In genomic region chrX:85319193-85319592, GRCm38 (mm10) we compare ENCODE assay signal across 11 mouse cellular contexts.
DNase-seq lines count a peak whose midpoint lies in the region; ATAC-seq lines count a peak whose summit lies in the region.
"Had no signal": no experiment of that assay in that cellular context is flagged by ENCODE, and none has a peak within 500 bp of the region (broad histone marks: within the 10 kb centered on the region; RNA-seq: fewer than 3 reads in every experiment).

No protein-coding gene starts in this region.

- no peaks in the 10 kb centered on the region for H3K4me1 ChIP-seq in heart, embryonic 10.5 days
- H3K4me1 ChIP-seq in hindbrain, embryonic 16.5 days (ENCODE audit: control insufficient read depth, insufficient read depth, low read depth, low read length): no peaks in the 10 kb centered on the region

- no peak overlapping the region for H3K27ac ChIP-seq in heart, embryonic 10.5 days
- H3K27ac ChIP-seq in hindbrain, embryonic 16.5 days (ENCODE audit: low read depth, low read length): no peak overlapping the region
- H3K27ac ChIP-seq: liver, embryonic 14.5 days had no signal

- no peak overlapping the region for H3K4me3 ChIP-seq in heart, embryonic 10.5 days
- no peak overlapping the region for H3K4me3 ChIP-seq in hindbrain, embryonic 16.5 days (ENCODE audit: low read length)

- DNase-seq in heart, postnatal 10 days: peak; percentile 20 to 24
- DNase-seq in heart, embryonic 10.5 days (ENCODE audit: low spot score): no peak
- peak; percentile 8 for DNase-seq in lung, postnatal 10 days
- DNase-seq in lung, postnatal 25 days (ENCODE audit: low spot score): no peak
- DNase-seq in R1 (ENCODE audit: low read depth, low spot score): peak; percentile 2
- no peak for DNase-seq in spleen, postnatal 10 days (ENCODE audit: low spot score in 2 of 2)
- DNase-seq in ovary, postnatal 10 days (ENCODE audit: low spot score): no peak
- DNase-seq: adrenal gland, postnatal 25 days had no signal

- WGBS in heart, embryonic 10.5 days: 30% methylated on average over 1 of the region's 1 CpGs
- WGBS in hindbrain, embryonic 16.5 days: 33% methylated on average over 1 of the region's 1 CpGs

- H3K4me2 ChIP-seq in hindbrain, embryonic 16.5 days (ENCODE audit: low read length): no peak overlapping the region

- peak; percentile 63; the same call in 1 of the 2 replicates for ATAC-seq in hindbrain, embryonic 16.5 days
- ATAC-seq: intestine, embryonic 16.5 days had no signal

- intact Hi-C loops in heart, postnatal 10 days (cut with DNase I): loop anchor here (10.0 kb wide), 1 partner anchor 144 kb away; no protein-coding TSS in a partner anchor

- H3K36me3 ChIP-seq in heart, embryonic 10.5 days: no peaks in the 10 kb centered on the region
- no peaks in the 10 kb centered on the region for H3K36me3 ChIP-seq in hindbrain, embryonic 16.5 days (ENCODE audit: control insufficient read depth, insufficient read depth, low read length)

- no peak overlapping the region for H3K9ac ChIP-seq in hindbrain, embryonic 16.5 days (ENCODE audit: low read depth, low read length)
- H3K9ac ChIP-seq: liver, embryonic 14.5 days had no signal

- no peaks in the 10 kb centered on the region for H3K27me3 ChIP-seq in heart, embryonic 10.5 days (ENCODE audit: insufficient read depth, poor library complexity, severe bottlenecking)
- no peaks in the 10 kb centered on the region for H3K27me3 ChIP-seq in hindbrain, embryonic 16.5 days (replicated peaks; ENCODE audit: control insufficient read depth, insufficient read depth, low read length)

- no peaks in the 10 kb centered on the region for H3K9me3 ChIP-seq in heart, embryonic 10.5 days
- no peaks in the 10 kb centered on the region for H3K9me3 ChIP-seq in hindbrain, embryonic 16.5 days (ENCODE audit: control insufficient read depth, low read length)

Comparison
In these comparisons a context has a peak if more than half of its experiments do, and no peak if none do; other contexts are left out.
1. DNase-seq: peak in heart, postnatal 10 days (2 of 2), lung, postnatal 10 days (single experiment) and R1 (single experiment); none in heart, embryonic 10.5 days (single experiment), lung, postnatal 25 days (single experiment), spleen, postnatal 10 days (0 of 2) and ovary, postnatal 10 days (single experiment).